Mouse (Mus musculus) ovary, adult 2 months (tissue): Measurements from ENCODE around the gene Nrsn2. TPM values are rescaled to one million over a fixed set of nuclear protein-coding genes. Genes with fewer than 3 reads are reported as not detected.

ENCODE experiments used
- polyA plus RNA-seq: library from polyadenylated mRNA; depleted of rRNA; stranded (reverse); fragments of >200 nt; gene quantifications from 2 replicates; pipeline ENCODE4 v1.2.3, GENCODE M21; 2012; rRNA removed

Nrsn2 gene
- polyA plus RNA-seq: 0.24 and 0.27 TPM in 2 replicates

GRCm38 (mm10) chr2:152376345-152376741, at the start of gene Nrsn2:
TSS of gene Nrsn2 (minus strand) at chr2:152376638.

GRCm38 (mm10) chr2:152415287-152415686, 38.8 kb upstream of the Nrsn2 start, which contains the start of gene 6820408C15Rik:
TSS of gene 6820408C15Rik (plus strand) at chr2:152415587.

GRCm38 (mm10) chr2:152414591-152415165, 38.2 kb upstream of the Nrsn2 start, which contains the start of gene Zcchc3:
TSS of gene Zcchc3 (minus strand) at chr2:152415027.

GRCm38 (mm10) chr2:152397680-152398435, 21.4 kb upstream of the Nrsn2 start, which contains the start of gene Sox12:
TSS of gene Sox12 (minus strand) at chr2:152398063.

DNA sequence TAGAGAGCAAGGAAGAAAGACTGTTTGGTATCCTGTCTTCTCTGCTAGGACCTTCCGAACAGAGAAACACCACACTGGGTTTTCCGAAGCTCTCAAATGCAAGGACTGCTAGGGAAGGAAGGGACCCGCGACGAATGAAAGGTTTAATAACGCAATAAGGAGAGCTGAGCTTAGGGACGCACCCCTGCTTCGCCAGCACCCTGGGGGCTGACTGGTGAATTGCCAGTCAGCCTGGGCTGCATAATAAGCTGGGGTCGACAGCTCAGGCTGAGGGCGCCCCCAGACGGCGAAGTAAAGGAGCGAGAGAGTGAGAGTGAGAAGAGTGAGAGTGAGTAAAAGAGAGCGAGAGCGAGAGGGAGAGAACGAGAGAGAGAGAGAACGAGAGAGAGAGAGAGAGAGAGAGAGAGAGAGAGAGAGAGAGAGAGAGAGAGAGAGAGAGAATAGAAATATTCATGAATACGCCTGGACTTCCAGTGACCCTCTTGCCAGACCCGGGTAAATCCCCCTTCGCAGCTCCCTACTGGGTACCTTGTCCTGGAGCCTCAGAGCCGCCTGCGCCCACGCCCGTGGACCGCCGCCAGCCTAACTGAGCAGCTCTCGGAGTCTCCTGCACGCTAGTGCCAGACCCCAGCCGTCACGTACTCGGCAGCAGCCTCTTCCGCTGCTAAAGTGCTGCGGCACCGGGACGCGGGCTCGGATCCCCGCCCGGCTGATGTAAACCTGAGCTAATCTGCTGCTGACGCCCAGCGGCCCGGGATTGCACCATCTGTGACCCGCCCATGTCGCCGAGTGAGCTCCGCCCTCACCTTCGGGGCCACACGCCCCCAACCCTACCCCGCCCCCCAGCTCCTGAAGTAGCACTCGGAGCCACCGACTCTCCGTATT, 32.9 kb downstream of the Nrsn2 start, which contains the start of gene Trib3:
TSS of gene Trib3 (minus strand) at position 704 of the 885 bp plus-strand sequence.

GRCm38 (mm10) chr2:152332101-152332825, 44.2 kb downstream of the Nrsn2 start, which contains the start of gene Rbck1:
TSS of gene Rbck1 (minus strand) at chr2:152332653.

Other genes starting within 250 kb of the Nrsn2 start
- gene Tcf15, start 233.1 kb downstream of the Nrsn2 start, polyA plus RNA-seq: 13.4 and 20.7 TPM in 2 replicates
- 12.7 and 14.1 TPM in 2 replicates for gene Csnk2a1, start 149.8 kb downstream of the Nrsn2 start, polyA plus RNA-seq
- gene Tbc1d20, start 82.8 kb downstream of the Nrsn2 start, polyA plus RNA-seq: 54.5 and 56.4 TPM in 2 replicates
- gene Rbck1, start 44.0 kb downstream of the Nrsn2 start, polyA plus RNA-seq: 335 and 401 TPM in 2 replicates
- gene Trib3, start 32.6 kb downstream of the Nrsn2 start, polyA plus RNA-seq: 3.9 and 6.1 TPM in 2 replicates
- gene Sox12, start 21.4 kb upstream of the Nrsn2 start, polyA plus RNA-seq: 47.1 and 55.3 TPM in 2 replicates
- gene Zcchc3, start 38.4 kb upstream of the Nrsn2 start, polyA plus RNA-seq: 10.0 and 11.5 TPM in 2 replicates
- gene 6820408C15Rik, start 38.9 kb upstream of the Nrsn2 start, polyA plus RNA-seq: 4.9 and 5.1 TPM in 2 replicates
- not detected in 2 replicates for gene Defb23, start 88.0 kb upstream of the Nrsn2 start, polyA plus RNA-seq
- 0.39 TPM in 1 of 2 replicates, not detected in the other for gene Defb20, start 100.4 kb upstream of the Nrsn2 start, polyA plus RNA-seq
- not detected in 2 replicates for gene Defb22, start 113.5 kb upstream of the Nrsn2 start, polyA plus RNA-seq
- gene Defb26, start 135.1 kb upstream of the Nrsn2 start, polyA plus RNA-seq: not detected in 2 replicates
- not detected in 2 replicates for gene Defb28, start 141.6 kb upstream of the Nrsn2 start, polyA plus RNA-seq
- gene Defb29, start 163.5 kb upstream of the Nrsn2 start, polyA plus RNA-seq: not detected in 2 replicates
- not detected in 2 replicates for gene Gm17416, start 192.7 kb upstream of the Nrsn2 start, polyA plus RNA-seq
- not detected in 2 replicates for gene Defb21, start 196.1 kb upstream of the Nrsn2 start, polyA plus RNA-seq
- 39.7 and 66.9 TPM in 2 replicates for gene Defb19, start 203.7 kb upstream of the Nrsn2 start, polyA plus RNA-seq
- not detected in 2 replicates for gene Defb45, start 222.8 kb upstream of the Nrsn2 start, polyA plus RNA-seq
- 0.46 and 0.64 TPM in 2 replicates for gene Defb36, start 227.7 kb upstream of the Nrsn2 start, polyA plus RNA-seq
- gene Defb25, start 246.4 kb upstream of the Nrsn2 start, polyA plus RNA-seq: 1.7 TPM in 1 of 2 replicates, not detected in the other